Comparison of ENCODE assay signal across 8 mouse cellular contexts in genomic region chr8:70283136-70284077, GRCm38 (mm10). TPM values are rescaled to one million over a fixed set of nuclear protein-coding genes. Genes with fewer than 3 reads are reported as not detected.
A peak's percentile ranks its signal among the peaks of the same experiment; 100 is the strongest.
DNase-seq lines count a peak whose midpoint lies in the region; ATAC-seq lines count a peak whose summit lies in the region.

No protein-coding gene starts in this region.

- H3K4me3 ChIP-seq in embryonic facial prominence, embryonic 12.5 days: peak overlapping the region; percentile 86
- H3K4me3 ChIP-seq in hindbrain, embryonic 16.5 days (ENCODE audit: low read length): peak overlapping the region; percentile 72
- H3K4me3 ChIP-seq in lung, embryonic 15.5 days: peak overlapping the region; percentile 82
- peak overlapping the region; percentile 57 for H3K4me3 ChIP-seq in stomach, embryonic 15.5 days (replicated peaks)

- H3K9ac ChIP-seq in embryonic facial prominence, embryonic 12.5 days: peak overlapping the region; percentile 91
- peak overlapping the region; percentile 82 for H3K9ac ChIP-seq in hindbrain, embryonic 16.5 days (ENCODE audit: low read depth, low read length)
- H3K9ac ChIP-seq in lung, embryonic 15.5 days: peak overlapping the region; percentile 89
- H3K9ac ChIP-seq in stomach, embryonic 15.5 days: peak overlapping the region; percentile 81

- ATAC-seq in frontal cortex, adult (ENCODE audit: low TSS enrichment): peak; percentile 29; the same call in 1 of the 2 replicates
- ATAC-seq in embryonic facial prominence, embryonic 12.5 days (ENCODE audit: insufficient number of reproducible peaks, insufficient read depth, low FRiP score, low TSS enrichment): peak; percentile 62
- ATAC-seq in hindbrain, embryonic 16.5 days: peak; percentile 51
- peak; percentile 64 for ATAC-seq in lung, embryonic 15.5 days (ENCODE audit: borderline replicate concordance, extremely low read depth, low FRiP score, low TSS enrichment)
- peak; percentile 45 for ATAC-seq in stomach, embryonic 15.5 days (ENCODE audit: insufficient read depth, low FRiP score, low read depth)

- H3K36me3 ChIP-seq in embryonic facial prominence, embryonic 12.5 days: peaks cover 38% of the 10 kb centered on the region
- H3K36me3 ChIP-seq in hindbrain, embryonic 16.5 days (ENCODE audit: control insufficient read depth, insufficient read depth, low read length): 0 out of 2 replicates have a peak, but pooled peaks cover 7% of the 10 kb centered on the region
- H3K36me3 ChIP-seq in lung, embryonic 15.5 days: peaks cover 34% of the 10 kb centered on the region
- peaks cover 18% of the 10 kb centered on the region for H3K36me3 ChIP-seq in stomach, embryonic 15.5 days

- no peaks in the 10 kb centered on the region; the same call in 1 of the 2 replicates for H3K9me3 ChIP-seq in embryonic facial prominence, embryonic 12.5 days
- no peaks in the 10 kb centered on the region for H3K9me3 ChIP-seq in hindbrain, embryonic 16.5 days (ENCODE audit: control insufficient read depth, low read length)
- no peaks in the 10 kb centered on the region for H3K9me3 ChIP-seq in lung, embryonic 15.5 days
- no peaks in the 10 kb centered on the region for H3K9me3 ChIP-seq in stomach, embryonic 15.5 days

- no peaks in the 10 kb centered on the region for H3K27me3 ChIP-seq in embryonic facial prominence, embryonic 12.5 days
- H3K27me3 ChIP-seq in hindbrain, embryonic 16.5 days (replicated peaks; ENCODE audit: control insufficient read depth, insufficient read depth, low read length): no peaks in the 10 kb centered on the region
- H3K27me3 ChIP-seq in lung, embryonic 15.5 days: no peaks in the 10 kb centered on the region
- no peaks in the 10 kb centered on the region for H3K27me3 ChIP-seq in stomach, embryonic 15.5 days (replicated peaks)

- H3K27ac ChIP-seq in embryonic facial prominence, embryonic 12.5 days: peak overlapping the region; percentile 75
- peak overlapping the region; percentile 51; the same call in 1 of the 2 replicates for H3K27ac ChIP-seq in hindbrain, embryonic 16.5 days (ENCODE audit: low read depth, low read length)
- peak overlapping the region; percentile 83 for H3K27ac ChIP-seq in lung, embryonic 15.5 days
- H3K27ac ChIP-seq in stomach, embryonic 15.5 days: peak overlapping the region; percentile 74

- WGBS in embryonic facial prominence, embryonic 12.5 days: under 1% methylated on average over 55 of the region's 55 CpGs
- WGBS in hindbrain, embryonic 16.5 days: 1% methylated on average over 35 of the region's 55 CpGs
- under 1% methylated on average over 54 of the region's 55 CpGs for WGBS in lung, embryonic 15.5 days
- under 1% methylated on average over 55 of the region's 55 CpGs for WGBS in stomach, embryonic 15.5 days

- DNase-seq in frontal cortex, postnatal 14 days (ENCODE audit: low spot score in 2 of 2): no peak
- DNase-seq in CD4-positive, CD25-positive, alpha-beta regulatory T cell, adult 2 months (ENCODE audit: low read depth, low spot score): peak; percentile 21
- no peak for DNase-seq in thymus, postnatal 14 days

- H3K4me1 ChIP-seq in embryonic facial prominence, embryonic 12.5 days: peaks cover 14% of the 10 kb centered on the region
- peaks cover 12% of the 10 kb centered on the region for H3K4me1 ChIP-seq in hindbrain, embryonic 16.5 days (ENCODE audit: control insufficient read depth, insufficient read depth, low read depth, low read length)
- peaks cover 27% of the 10 kb centered on the region for H3K4me1 ChIP-seq in lung, embryonic 15.5 days
- H3K4me1 ChIP-seq in stomach, embryonic 15.5 days: peaks cover 8% of the 10 kb centered on the region

- H3K4me2 ChIP-seq in embryonic facial prominence, embryonic 12.5 days (replicated peaks): peak overlapping the region; percentile 86
- peak overlapping the region; percentile 71 for H3K4me2 ChIP-seq in hindbrain, embryonic 16.5 days (ENCODE audit: low read length)
- H3K4me2 ChIP-seq in lung, embryonic 15.5 days: peak overlapping the region; percentile 67
- H3K4me2 ChIP-seq in stomach, embryonic 15.5 days: peak overlapping the region; percentile 79

RNA-seq across cellular contexts. Expression of gene Homer3, which starts 0.8 kb away (rescaled TPM):
- polyA plus RNA-seq in embryonic facial prominence, embryonic 12.5 days (2016; fragmentation: Nextera tagmentation; extraction: Ambion mirVana): 89.4 and 89.6 TPM in 2 replicates
- 24.4 and 24.7 TPM in 2 replicates for polyA plus RNA-seq in hindbrain, embryonic 16.5 days (2015; fragmentation: Nextera tagmentation; extraction: Ambion mirVana)
- 70.4 and 73.0 TPM in 2 replicates for polyA plus RNA-seq in lung, embryonic 15.5 days (2015; fragmentation: Nextera tagmentation; extraction: Ambion mirVana)
- polyA plus RNA-seq in stomach, embryonic 15.5 days (2015; fragmentation: Nextera tagmentation; extraction: Ambion mirVana): 32.7 and 38.9 TPM in 2 replicates

RNA-seq across cellular contexts. Expression of gene Ddx49, which starts 18.9 kb away (rescaled TPM):
- polyA plus RNA-seq in embryonic facial prominence, embryonic 12.5 days (2016; fragmentation: Nextera tagmentation; extraction: Ambion mirVana): 54.8 and 58.9 TPM in 2 replicates
- polyA plus RNA-seq in hindbrain, embryonic 16.5 days (2015; fragmentation: Nextera tagmentation; extraction: Ambion mirVana): 42.0 and 42.8 TPM in 2 replicates
- polyA plus RNA-seq in lung, embryonic 15.5 days (2015; fragmentation: Nextera tagmentation; extraction: Ambion mirVana): 46.0 and 48.0 TPM in 2 replicates
- polyA plus RNA-seq in stomach, embryonic 15.5 days (2015; fragmentation: Nextera tagmentation; extraction: Ambion mirVana): 46.3 and 49.8 TPM in 2 replicates

RNA-seq across cellular contexts. Expression of gene Cope, which starts 18.9 kb away (rescaled TPM):
- polyA plus RNA-seq in embryonic facial prominence, embryonic 12.5 days (2016; fragmentation: Nextera tagmentation; extraction: Ambion mirVana): 267 and 295 TPM in 2 replicates
- 284 and 297 TPM in 2 replicates for polyA plus RNA-seq in hindbrain, embryonic 16.5 days (2015; fragmentation: Nextera tagmentation; extraction: Ambion mirVana)
- polyA plus RNA-seq in lung, embryonic 15.5 days (2015; fragmentation: Nextera tagmentation; extraction: Ambion mirVana): 332 and 336 TPM in 2 replicates
- polyA plus RNA-seq in stomach, embryonic 15.5 days (2015; fragmentation: Nextera tagmentation; extraction: Ambion mirVana): 379 and 398 TPM in 2 replicates

RNA-seq across cellular contexts. Expression of gene Cers1, which starts 32.2 kb away (rescaled TPM):
- polyA plus RNA-seq in embryonic facial prominence, embryonic 12.5 days (2016; fragmentation: Nextera tagmentation; extraction: Ambion mirVana): 10.0 and 11.1 TPM in 2 replicates
- polyA plus RNA-seq in hindbrain, embryonic 16.5 days (2015; fragmentation: Nextera tagmentation; extraction: Ambion mirVana): 40.0 and 44.3 TPM in 2 replicates
- polyA plus RNA-seq in lung, embryonic 15.5 days (2015; fragmentation: Nextera tagmentation; extraction: Ambion mirVana): 3.1 and 3.3 TPM in 2 replicates
- 4.2 and 4.4 TPM in 2 replicates for polyA plus RNA-seq in stomach, embryonic 15.5 days (2015; fragmentation: Nextera tagmentation; extraction: Ambion mirVana)

RNA-seq across cellular contexts. Expression of gene Gdf1, which starts 46.2 kb away (rescaled TPM):
- 2.1 and 3.2 TPM in 2 replicates for polyA plus RNA-seq in embryonic facial prominence, embryonic 12.5 days (2016; fragmentation: Nextera tagmentation; extraction: Ambion mirVana)
- polyA plus RNA-seq in hindbrain, embryonic 16.5 days (2015; fragmentation: Nextera tagmentation; extraction: Ambion mirVana): 8.7 and 9.5 TPM in 2 replicates
- 1.0 TPM in 2 replicates for polyA plus RNA-seq in lung, embryonic 15.5 days (2015; fragmentation: Nextera tagmentation; extraction: Ambion mirVana)
- 1.7 and 2.2 TPM in 2 replicates for polyA plus RNA-seq in stomach, embryonic 15.5 days (2015; fragmentation: Nextera tagmentation; extraction: Ambion mirVana)
